Mouse (Mus musculus) heart, adult 8-10 months (tissue): ENCODE data around the gene Mrps23. TPM values are rescaled to one million over a fixed set of nuclear protein-coding genes. Genes with fewer than 3 reads are reported as not detected.

Experiments
- DNase-seq: peaks from one replicate; pipeline ENCODE4 v3.0.0; 2022; ENCODE audit warnings: low spot score
- total RNA-seq, 4 experiments: library from RNA; stranded (reverse); gene quantifications; 2 replicates each; pipeline ENCODE4 v1.2.4; 2022

Gene Mrps23
- total RNA-seq, 4 experiments from 2014 or later: 301 to 345 (median 322) TPM

DNA sequence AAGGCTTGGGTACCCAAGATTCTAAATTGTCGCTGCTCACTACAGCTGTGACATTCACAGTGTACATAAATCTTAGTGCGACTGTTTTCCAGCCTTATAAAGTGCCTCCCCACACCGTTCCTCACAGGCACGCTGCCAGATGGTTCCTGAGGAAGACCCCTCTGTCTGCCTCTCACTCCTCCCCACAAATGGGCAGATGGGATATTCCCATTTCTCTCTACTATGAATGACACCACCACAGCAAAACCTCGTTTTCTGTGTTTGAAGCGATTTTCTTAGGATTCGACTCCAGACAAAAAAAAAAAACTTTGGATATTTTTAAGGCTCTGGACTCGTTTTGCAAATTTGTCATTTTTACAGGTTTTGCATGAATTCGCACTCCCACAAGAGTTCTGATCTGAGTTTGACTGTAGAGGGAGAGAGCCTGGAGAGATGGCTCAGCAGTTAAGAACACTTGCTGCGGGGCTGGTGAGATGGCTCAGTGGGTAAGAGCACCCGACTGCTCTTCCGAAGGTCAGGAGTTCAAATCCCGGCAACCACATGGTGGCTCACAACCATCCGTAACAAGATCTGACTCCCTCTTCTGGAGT, 41.5 kb downstream of the Mrps23 start:
- DNase-seq: no peak

GRCm38 (mm10) chr11:88248636-88249035, 44.4 kb downstream of the Mrps23 start:
- DNase-seq: no peak

- no peak for DNase-seq
Observed at GRCm38 (mm10) chr11:88250568-88250967, 46.4 kb downstream of the Mrps23 start.

DNA sequence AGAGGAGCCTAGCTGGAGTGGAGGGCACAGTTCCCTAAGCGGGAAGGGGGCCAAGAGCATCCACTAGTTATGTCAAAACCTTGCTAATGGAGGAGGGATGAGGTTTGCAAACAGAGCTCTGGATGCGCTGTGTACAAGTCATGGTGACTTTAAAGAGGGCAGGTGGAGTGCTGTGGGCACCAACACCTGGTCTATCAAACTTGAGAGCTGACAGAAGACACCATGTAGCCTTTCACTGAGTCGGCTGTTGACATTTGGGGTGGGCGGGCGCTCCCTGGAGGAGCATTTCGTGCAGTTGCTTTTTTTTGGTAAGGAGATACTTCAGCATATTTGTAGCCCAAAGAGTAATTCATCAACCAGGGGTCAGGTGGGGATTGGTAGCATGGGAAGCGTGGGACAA, 47.1 kb downstream of the Mrps23 start:
- DNase-seq: no peak

DNA sequence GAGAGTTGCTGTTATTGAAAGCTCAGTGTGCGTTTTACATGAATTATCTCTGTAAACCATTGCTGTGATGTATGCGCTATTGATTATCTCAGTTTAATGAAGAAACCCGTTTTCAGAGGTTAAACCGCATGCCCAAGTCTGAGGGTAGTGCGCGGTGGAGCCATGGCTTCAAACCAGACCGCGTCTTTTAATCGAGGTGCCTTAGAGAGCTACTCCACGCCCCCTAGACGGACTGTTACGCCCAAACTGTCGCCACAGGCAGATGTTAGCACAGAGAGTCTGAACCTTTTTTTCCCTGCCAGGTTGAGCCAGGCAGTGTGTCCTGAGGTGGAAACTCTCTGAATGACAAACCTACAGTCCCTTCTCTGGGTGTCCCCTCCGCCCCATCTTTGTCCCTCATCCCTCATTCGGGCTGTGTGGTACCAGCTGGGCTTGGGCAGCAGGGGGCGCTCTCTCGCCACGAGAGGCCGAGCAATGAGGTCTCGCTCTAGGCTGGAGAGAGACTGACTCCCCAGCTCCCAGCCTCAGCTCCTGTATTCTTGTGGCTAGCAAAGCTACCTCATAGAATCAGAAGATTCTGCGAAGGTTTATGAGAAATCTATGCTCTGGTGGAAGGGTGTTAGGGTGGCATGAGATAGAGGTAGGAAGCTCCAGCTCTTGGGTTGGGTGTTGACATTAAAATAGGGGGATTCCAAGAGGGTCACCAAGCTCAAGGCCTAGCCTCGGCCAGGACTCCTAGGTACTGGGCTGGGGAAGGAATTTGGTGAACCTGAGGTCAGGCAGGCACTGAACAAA, 48.0 kb downstream of the Mrps23 start:
- DNase-seq: peak; percentile 81

DNA sequence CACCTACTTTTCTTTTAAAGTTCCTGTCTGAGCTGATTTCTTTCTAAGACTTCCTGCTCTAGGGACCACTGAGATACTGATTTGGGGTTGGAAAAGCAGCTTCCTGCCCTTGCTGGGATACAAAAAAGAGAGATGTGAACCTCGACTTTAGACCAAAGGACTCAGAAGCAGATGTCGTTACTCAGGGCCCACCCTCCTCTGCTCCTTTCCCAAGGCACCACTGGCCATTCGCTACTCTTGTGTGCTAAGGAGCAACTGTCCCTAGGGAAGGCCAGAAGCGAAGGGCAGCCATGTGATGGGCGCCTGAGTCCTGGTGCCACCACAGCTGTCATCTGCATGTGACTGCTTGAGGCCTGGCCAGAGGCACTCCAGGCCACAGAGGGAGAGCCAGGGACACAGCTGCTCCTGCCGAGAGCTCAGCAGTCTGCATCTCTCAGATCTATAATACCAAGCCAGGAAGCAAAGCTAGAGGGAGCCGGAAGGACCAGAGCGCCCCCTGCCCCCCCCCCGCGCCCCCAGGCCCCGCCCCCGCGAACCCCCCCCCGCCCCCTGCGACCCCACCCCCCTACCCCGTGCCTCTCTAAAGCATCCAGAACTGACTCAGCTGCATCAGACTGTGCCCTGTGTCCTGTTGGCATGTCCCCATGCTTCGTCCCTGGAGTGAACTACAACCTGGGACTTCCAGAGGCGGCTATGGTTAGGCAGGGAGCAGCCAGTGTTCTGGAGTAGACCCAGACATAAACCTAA, 48.8 kb downstream of the Mrps23 start:
- DNase-seq: peak; percentile 49

DNA sequence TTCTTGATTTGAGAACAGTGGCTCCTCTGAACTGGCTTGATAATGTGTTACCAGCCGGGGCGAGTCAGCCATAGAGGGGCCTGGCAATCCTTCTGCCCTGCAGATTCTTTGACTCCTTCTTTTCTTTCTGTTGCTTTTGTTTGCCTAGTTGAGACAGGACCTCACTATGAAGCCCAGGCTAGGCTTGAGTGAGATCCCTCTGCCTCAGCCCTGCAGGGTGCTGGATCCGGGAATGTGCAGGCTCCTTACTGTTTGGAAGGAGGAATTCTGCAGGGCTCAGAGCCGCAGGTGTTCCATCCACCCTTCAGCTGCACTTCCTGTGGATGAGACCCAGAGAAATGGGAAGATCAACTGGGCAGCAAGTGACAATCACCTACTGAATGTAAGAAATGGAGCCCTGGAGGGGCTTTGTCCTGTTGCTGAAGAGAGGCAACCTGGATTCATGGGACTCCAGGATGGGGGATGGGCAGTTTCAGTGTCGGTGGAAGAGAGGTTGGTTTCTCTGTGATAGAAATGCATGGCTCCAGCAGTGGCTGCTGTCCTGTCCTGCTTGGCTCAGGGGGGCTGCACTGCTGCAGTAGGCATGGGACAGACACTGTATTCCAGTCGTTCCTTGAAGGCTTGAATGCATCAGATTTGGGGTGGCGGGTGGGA, 49.5 kb downstream of the Mrps23 start:
- DNase-seq: no peak

- DNase-seq: no peak
Observed at GRCm38 (mm10) chr11:88257700-88258099, 53.5 kb downstream of the Mrps23 start.

DNA sequence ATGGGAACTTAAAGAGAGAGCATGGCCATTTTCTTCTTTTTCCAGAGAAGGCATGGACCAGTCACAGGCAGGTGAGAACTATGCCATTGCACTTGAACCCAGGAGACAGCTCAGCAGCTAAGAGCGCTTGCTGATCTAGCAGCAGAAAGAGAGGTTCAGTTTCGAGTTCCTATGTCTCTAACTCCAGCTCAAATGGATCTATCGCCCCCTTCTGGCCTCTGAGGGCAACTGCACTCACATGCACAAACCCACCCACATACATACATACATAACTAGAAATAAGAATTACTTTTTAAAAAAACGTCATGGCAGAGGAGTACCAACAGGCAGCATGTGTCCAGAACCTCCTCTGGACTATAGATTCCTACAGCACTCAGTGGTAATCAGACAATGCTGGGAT, 54.0 kb downstream of the Mrps23 start:
- no peak for DNase-seq

GRCm38 (mm10) chr11:88260463-88260862, 56.3 kb downstream of the Mrps23 start:
- no peak for DNase-seq

Other genes starting within 250 kb of the Mrps23 start
- gene Dynll2, start 216.9 kb upstream of the Mrps23 start, total RNA-seq: 100 to 1,000 TPM; 414 to 471 (median 442) TPM
- gene Srsf1, start 157.0 kb upstream of the Mrps23 start, total RNA-seq: 100 to 1,000 TPM in 3 of 4 experiments, 10 to 100 TPM in 1; 97.6 to 103 (median 102) TPM
- 10 to 100 TPM; 39.8 to 44.7 (median 41.8) TPM for gene Vezf1, start 136.1 kb upstream of the Mrps23 start, total RNA-seq
- gene Cuedc1, start 106.3 kb upstream of the Mrps23 start, total RNA-seq: 10 to 100 TPM; 47.5 to 55.7 (median 51.0) TPM
- gene Ccdc182, start 89.7 kb downstream of the Mrps23 start, total RNA-seq: not detected